Mouse (Mus musculus): Measurements from ENCODE around the gene Sec14l5. TPM values are rescaled to one million over a fixed set of nuclear protein-coding genes. Genes with fewer than 3 reads are reported as not detected.
A peak's percentile ranks its signal among the peaks of the same experiment; 100 is the strongest.

The Sec14l5 gene
- under 1 TPM; 0.36 to 0.41 TPM for total RNA-seq (2021)
- long read RNA-seq, experiment 1 = 0 reads
- long read RNA-seq, experiment 2, partial matches to known transcripts = 0 of 1 reads
- long read RNA-seq, experiment 2, other reads (novel, unspliced or antisense) = 1 of 1 reads

- intact Hi-C loops (cut with DNase I) = loop anchor here (2.0 to 10.0 kb wide), 3 partner anchors 42 to 512 kb away; partner anchors contain the start of genes Dnaja3, Ubn1 and Vasn
Observed at GRCm38 (mm10) chr16:5147037-5147385, at the start of gene Sec14l5. Gene Sec14l5 (plus strand): TSS chr16:5147109.

GRCm38 (mm10) chr16:5101000-5101399, 45.9 kb upstream of the Sec14l5 start:
- DNase-seq = no peak
- intact Hi-C loops (cut with DNase I) = no loop called here

More at GRCm38 (mm10) chr16:5147037-5147385, at the start of gene Sec14l5:
- no peak for DNase-seq

DNA sequence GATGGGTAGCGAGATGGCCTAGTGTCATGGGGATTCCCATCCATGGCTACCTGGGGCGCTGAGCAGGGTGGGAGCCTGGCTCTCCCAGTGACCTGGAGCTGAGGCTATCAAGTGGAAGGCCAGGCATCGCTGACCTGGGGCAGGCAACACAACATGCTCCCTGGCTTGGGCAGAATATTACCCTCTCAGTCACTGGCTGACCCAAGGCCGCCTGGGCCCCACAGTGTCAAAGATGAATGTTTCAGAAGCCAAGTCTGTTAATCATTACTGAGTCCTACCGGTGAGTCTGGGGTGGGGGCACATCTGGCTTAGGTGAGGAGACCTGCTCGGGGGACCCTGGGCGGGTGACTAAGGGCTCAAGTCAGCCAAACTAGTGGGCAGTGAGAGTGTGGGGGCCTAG, 37.0 kb upstream of the Sec14l5 start:
- no peak for DNase-seq
- intact Hi-C loops (cut with DNase I) = no loop called here

- no peak for DNase-seq
- intact Hi-C loops (cut with DNase I) = no loop called here
Observed at GRCm38 (mm10) chr16:5111021-5111420, 35.9 kb upstream of the Sec14l5 start.

- intact Hi-C loops (cut with DNase I) = no loop called here
- DNase-seq = no peak
Observed at GRCm38 (mm10) chr16:5113002-5113550, 33.8 kb upstream of the Sec14l5 start.

GRCm38 (mm10) chr16:5113582-5113981, 33.3 kb upstream of the Sec14l5 start:
- no peak for DNase-seq

GRCm38 (mm10) chr16:5119385-5119784, 27.5 kb upstream of the Sec14l5 start:
- DNase-seq = no peak
- intact Hi-C loops (cut with DNase I) = no loop called here

More at GRCm38 (mm10) chr16:5113582-5113981, 33.3 kb upstream of the Sec14l5 start:
- intact Hi-C loops (cut with DNase I) = no loop called here

- intact Hi-C loops (cut with DNase I) = no loop called here
- no peak for DNase-seq
Observed at GRCm38 (mm10) chr16:5119845-5120244, 27.1 kb upstream of the Sec14l5 start.

DNA sequence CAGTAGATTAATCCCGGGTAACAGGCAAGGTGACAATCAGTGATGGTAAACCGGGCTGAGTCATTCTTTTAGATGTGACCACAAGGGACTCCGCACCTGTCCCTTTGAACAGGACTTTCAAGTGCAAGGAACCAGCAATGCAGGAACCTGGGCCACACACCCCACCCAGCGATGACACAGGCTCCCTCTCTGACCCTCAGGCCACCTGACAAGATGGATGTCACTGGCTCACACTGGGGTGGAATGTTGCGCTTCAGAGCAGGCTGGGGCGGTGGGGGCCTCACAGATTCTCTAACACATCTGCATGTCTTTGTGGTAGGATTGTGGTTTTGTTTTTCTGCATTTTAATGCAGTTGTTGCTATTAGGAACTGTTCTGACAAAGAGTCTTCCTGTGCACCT, 23.4 kb upstream of the Sec14l5 start:
- intact Hi-C loops (cut with DNase I) = no loop called here
- DNase-seq = no peak

GRCm38 (mm10) chr16:5130196-5130595, 16.7 kb upstream of the Sec14l5 start:
- intact Hi-C loops (cut with DNase I) = no loop called here
- DNase-seq = no peak

- peak; percentile 76 to 83 for DNase-seq
- intact Hi-C loops (cut with DNase I) = no loop called here
Observed at GRCm38 (mm10) chr16:5130766-5131165, 16.1 kb upstream of the Sec14l5 start.

- intact Hi-C loops (cut with DNase I) = no loop called here
- no peak for DNase-seq
Observed at GRCm38 (mm10) chr16:5131251-5131922, 15.5 kb upstream of the Sec14l5 start.

DNA sequence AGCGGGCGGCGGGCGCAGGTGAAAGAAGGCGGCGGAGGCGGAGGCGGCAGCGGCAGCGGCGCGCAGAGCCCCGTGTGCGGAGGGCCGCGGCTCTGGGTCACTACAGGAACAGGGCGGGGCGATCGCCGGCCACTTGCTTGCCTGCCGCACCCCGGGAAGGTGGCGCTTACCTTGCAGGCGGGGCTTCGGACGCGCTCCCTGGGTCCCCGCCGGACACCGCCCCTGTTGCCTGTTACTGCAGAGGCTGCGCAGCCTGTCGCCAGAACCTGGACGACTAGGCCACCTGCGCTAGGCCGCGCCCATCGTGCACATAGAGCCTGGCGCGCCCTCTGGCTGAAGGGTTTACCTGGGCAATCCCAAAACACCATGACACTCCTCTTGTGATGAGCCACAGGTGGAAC, 14.5 kb upstream of the Sec14l5 start, which contains the start of gene Ppl:
TSS of gene Ppl (minus strand) at position 21 of the 401 bp plus-strand sequence.
- intact Hi-C loops (cut with DNase I) = no loop called here
- DNase-seq = peak; percentile 43 to 50

DNA sequence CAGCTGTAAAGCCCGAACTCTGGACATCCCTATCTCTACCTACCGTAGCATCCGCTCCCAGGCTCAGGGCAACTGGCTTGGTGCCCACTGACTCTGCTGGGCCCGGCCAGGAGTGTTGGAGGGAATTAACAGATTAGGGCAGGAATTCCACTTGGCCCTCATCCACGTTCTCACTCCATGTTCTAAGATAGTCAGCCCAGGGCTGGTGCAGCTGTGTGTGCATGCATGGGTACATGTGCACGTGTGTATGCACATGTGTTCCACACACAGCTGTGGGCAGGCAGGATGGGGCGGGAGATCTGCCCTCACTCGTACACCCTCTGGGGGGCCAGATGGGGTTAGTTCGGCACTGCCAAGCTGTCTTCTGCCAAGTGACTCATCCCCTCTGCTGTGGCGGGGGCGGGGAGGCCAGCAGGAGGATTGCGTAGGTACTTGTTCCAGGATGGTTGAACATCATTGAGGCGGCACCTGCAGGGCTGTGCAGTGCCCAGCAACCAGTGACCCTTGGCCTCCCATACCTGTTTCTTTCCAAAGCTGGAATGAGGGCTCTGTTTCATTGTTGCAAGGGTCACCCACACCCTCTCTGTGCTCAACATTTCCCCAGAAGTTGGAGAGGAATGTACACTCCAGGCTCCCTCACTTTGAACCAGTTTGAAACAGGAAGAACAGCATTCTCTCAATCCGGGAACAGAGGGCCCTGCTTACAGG, 12.1 kb upstream of the Sec14l5 start:
- intact Hi-C loops (cut with DNase I) = no loop called here
- peak; percentile 60 to 76 for DNase-seq

DNA sequence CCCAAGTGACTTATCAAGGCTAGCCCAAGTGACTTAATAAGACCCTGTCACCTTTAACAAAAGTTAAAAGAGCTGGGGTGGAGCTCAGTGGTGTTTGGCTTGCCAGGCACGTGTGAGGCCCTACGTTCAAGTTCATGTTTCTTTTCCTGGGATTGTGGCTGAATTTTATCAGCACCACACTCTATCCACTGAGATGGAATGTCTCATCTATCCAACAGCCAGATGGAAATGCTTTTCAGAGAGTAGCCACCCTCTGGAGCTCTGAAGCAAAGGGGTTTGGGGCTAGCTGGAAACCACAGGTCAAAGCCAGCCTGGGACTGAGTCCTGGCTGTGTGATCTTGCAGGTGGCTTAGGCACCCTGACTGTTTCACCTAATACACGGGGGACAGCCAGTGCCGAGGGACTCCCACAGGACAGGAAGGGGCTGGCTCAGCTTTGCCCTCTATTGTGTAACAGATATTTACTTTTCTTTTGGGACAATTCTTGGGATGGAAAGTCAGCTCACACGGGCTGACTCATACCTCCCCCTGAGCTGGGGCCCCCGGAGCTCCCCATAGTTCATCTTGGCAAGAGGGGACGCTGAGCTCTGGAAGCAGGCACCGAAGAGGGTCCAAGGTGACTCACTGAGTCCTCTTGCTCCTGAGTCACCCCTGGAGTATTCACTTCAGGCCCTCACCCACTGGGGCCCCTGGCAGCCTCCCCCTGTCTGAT, 11.2 kb upstream of the Sec14l5 start:
- intact Hi-C loops (cut with DNase I) = no loop called here

GRCm38 (mm10) chr16:5136505-5136904, 10.4 kb upstream of the Sec14l5 start:
- peak; percentile 47 to 55 for DNase-seq
- intact Hi-C loops (cut with DNase I) = no loop called here

More for the DNA sequence above, 11.2 kb upstream of the Sec14l5 start:
- peak in 1 of 2 experiments; percentile 23 for DNase-seq

- DNase-seq = no peak
- intact Hi-C loops (cut with DNase I) = no loop called here
Observed at GRCm38 (mm10) chr16:5137006-5137540, 9.8 kb upstream of the Sec14l5 start.

DNA sequence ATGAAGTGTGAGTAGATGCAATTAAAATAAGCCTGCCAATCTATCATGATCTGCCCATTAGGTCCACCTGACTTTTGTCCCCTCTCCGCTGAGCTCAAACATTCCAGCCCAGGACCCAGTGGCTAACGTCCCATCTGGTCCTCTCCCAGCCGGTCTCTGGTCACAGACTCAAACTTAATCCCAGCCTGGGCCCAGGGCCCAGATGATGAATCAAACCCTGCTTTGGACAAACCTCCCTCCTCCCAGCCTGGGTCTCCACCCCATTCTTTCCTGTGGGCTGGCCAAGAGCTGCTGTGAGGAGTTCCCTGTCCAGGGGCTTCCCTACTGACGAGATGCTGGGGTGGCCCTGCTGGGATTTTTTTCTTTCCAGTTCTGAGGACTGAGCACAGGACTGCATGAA, 7.2 kb upstream of the Sec14l5 start:
- intact Hi-C loops (cut with DNase I) = loop anchor here (5.0 to 10.0 kb wide), 2 partner anchors 67 to 505 kb away; partner anchors contain the start of genes Dnaja3 and Vasn

DNA sequence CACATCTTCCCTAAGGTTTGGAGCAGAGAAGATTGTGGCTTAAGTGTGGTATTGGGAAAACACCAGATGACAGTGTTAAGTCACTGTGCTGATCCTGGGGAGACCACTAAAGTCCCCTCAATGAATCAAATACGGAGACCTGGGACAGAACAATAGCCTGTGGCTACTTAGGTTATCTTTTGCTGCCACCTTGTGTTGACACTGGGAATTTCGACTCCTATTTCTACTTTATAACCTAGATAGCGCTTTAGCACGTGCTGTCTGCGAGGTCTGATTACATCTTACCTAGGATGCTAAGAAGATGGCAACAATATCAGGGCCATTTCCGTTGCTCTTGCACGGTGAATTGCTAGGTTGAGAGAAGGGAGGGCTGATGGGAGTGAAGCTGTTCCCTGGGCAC, 1.3 kb upstream of the Sec14l5 start:
- DNase-seq = peak; percentile 62 to 82
- intact Hi-C loops (cut with DNase I) = loop anchor here (1.0 to 10.0 kb wide), 3 partner anchors 93 to 511 kb away; partner anchors contain the start of genes Dnaja3, Ubn1 and Vasn

More for the DNA sequence above, 7.2 kb upstream of the Sec14l5 start:
- peak; percentile 70 for DNase-seq
